Mouse (Mus musculus): Measurements from ENCODE around the gene 4930579F01Rik.
"Not testable (repeated sequence)": the region's sequence is repeated elsewhere in the genome, so short reads cannot be mapped to it uniquely, and the experiment has no call there.

4930579F01Rik gene

DNA sequence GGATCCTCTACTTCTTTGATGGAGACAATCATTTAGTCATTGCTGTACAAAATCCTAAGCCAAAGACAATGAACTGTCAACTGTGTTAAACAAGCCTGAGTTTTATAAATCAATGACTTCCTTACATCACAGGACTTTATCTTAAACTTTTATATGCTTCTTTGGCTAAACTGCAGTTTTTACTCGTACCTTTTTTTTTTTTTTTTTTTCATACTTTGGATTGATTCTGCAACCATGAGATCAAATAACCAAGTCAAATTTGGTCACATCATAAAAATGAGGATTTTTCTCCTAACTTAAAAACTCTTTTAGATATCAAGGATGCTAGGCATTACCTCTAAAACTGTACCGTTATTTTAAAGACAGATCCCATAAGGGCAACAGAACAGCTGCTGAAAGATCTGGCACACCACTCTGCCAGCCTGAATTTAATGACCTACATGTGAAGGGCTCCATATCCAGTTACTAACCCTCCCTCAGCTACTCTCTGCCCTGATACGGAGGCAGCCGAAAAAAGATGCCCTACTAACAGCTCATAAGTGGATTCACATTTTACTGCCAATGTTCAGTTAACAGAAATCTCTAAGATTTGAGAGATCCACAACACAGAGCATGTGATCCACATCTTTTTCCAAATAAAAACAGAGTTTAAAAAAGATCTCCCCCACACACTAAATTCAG is 51.4 kb downstream of the 4930579F01Rik start:
- TF ChIP-seq POU5F1 (IDR thresholded peaks at IDR 0.05; ENCODE audit: borderline replicate concordance, low read length) (no peak), CTCF (conservative IDR thresholded peaks at IDR 0.05; ENCODE audit: low read length) (no peak), NANOG (IDR thresholded peaks at IDR 0.05; ENCODE audit: borderline replicate concordance, low read length) (no peak)
- Histone ChIP-seq H3K36me3 (ENCODE audit: insufficient read depth, low read length) (peaks cover 4% of the 10 kb centered on the region; the same call in 1 of the 2 replicates), H3K9me3 (ENCODE audit: low read length) (peaks cover 9% of the 10 kb centered on the region; the same call in 1 of the 2 replicates), H3K4me1 (replicated peaks; ENCODE audit: low read depth, low read length) (peaks cover 15% of the 10 kb centered on the region), H3K27me3 (ENCODE audit: insufficient read depth, low read length) (no peaks in the 10 kb centered on the region), H3K4me3 (replicated peaks; ENCODE audit: low read length) (peak overlapping the region; percentile 86)

DNA sequence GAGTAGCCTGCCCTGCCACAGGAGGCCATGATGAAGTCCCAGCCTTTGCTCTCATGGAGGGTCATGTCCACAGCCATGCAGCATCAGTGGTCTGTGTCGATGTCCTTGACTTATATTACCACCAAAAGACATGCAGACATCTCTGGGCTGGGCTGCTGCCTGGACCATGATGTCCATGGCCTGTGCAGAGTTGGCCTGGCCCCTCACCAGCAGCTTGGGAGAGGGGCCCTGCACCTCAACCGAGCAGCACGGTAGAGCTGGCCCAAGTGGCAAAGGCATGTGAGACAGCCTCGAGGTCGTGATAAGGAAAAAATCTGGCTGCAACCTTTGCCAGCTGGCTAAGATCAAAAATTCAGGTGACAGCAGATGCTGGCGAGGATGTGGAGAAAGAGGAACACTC is 54.0 kb downstream of the 4930579F01Rik start:
- Histone ChIP-seq H3K4me3 (replicated peaks; ENCODE audit: low read length) (no peak overlapping the region), H3K36me3 (ENCODE audit: insufficient read depth, low read length) (peaks cover 4% of the 10 kb centered on the region; the same call in 1 of the 2 replicates), H3K27me3 (ENCODE audit: insufficient read depth, low read length) (no peaks in the 10 kb centered on the region), H3K9me3 (ENCODE audit: low read length) (peaks cover 9% of the 10 kb centered on the region; the same call in 1 of the 2 replicates), H3K4me1 (replicated peaks; ENCODE audit: low read depth, low read length) (peaks cover 12% of the 10 kb centered on the region)
- TF ChIP-seq POU5F1 (IDR thresholded peaks at IDR 0.05; ENCODE audit: borderline replicate concordance, low read length) = no peak
- TF ChIP-seq NANOG (IDR thresholded peaks at IDR 0.05; ENCODE audit: borderline replicate concordance, low read length) = no peak
- no peak for TF ChIP-seq CTCF (conservative IDR thresholded peaks at IDR 0.05; ENCODE audit: low read length)

DNA sequence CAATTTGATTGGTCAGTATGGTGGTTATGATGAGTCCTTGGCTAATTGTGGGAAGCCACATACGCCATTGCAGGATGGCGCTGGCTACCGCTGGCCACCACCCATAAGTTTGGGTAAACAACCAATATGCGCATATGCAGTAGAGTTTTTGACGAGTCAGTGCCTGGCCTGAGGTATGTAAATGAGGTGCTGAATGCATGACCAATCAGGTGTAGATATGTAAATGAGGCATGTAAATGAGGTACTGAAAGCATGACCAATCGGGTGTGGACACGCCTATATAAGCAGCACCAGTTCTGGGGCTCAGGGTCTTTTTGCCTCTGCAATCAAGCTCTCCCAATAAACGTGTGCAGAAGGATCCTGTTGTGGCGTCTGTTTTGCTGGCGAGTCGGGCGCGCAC is 55.5 kb downstream of the 4930579F01Rik start:
- peaks cover 12% of the 10 kb centered on the region for H3K4me1 ChIP-seq (replicated peaks; ENCODE audit: low read depth, low read length)
- not testable (repeated sequence) for H3K36me3 ChIP-seq (ENCODE audit: insufficient read depth, low read length); H3K27me3 ChIP-seq (ENCODE audit: insufficient read depth, low read length); H3K9me3 ChIP-seq (ENCODE audit: low read length); H3K4me3 ChIP-seq (replicated peaks; ENCODE audit: low read length)
- TF ChIP-seq POU5F1 (IDR thresholded peaks at IDR 0.05; ENCODE audit: borderline replicate concordance, low read length) = peak; percentile 98

DNA sequence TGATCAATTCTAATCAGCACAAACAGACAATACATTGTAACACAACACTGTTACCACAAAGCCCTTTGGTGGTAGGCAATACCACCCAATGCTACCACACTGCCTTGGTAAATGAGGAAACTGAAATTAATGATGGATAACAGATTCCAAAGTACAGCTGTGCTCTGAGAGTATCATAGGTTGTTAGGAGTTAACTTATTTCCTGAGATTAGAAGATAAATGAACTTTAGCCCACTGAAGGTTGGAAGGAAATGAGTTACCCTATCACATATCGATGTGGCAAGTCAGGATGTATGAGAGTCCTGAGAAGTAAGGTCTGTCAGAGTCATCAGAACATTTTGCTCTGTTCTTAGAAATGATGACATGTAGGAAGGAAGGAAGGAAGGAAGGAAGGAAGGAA is 59.1 kb downstream of the 4930579F01Rik start:
- H3K4me1 ChIP-seq (replicated peaks; ENCODE audit: low read depth, low read length) = peaks cover 4% of the 10 kb centered on the region
- TF ChIP-seq POU5F1 (IDR thresholded peaks at IDR 0.05; ENCODE audit: borderline replicate concordance, low read length) = no peak
- TF ChIP-seq CTCF (conservative IDR thresholded peaks at IDR 0.05; ENCODE audit: low read length) = no peak
- no peak for TF ChIP-seq NANOG (IDR thresholded peaks at IDR 0.05; ENCODE audit: borderline replicate concordance, low read length)
- peaks cover 9% of the 10 kb centered on the region; the same call in 1 of the 2 replicates for H3K9me3 ChIP-seq (ENCODE audit: low read length)
- H3K36me3 ChIP-seq (ENCODE audit: insufficient read depth, low read length) = peaks cover 1% of the 10 kb centered on the region; the same call in 1 of the 2 replicates
- H3K27me3 ChIP-seq (ENCODE audit: insufficient read depth, low read length) = no peaks in the 10 kb centered on the region
- no peak overlapping the region for H3K4me3 ChIP-seq (replicated peaks; ENCODE audit: low read length)

DNA sequence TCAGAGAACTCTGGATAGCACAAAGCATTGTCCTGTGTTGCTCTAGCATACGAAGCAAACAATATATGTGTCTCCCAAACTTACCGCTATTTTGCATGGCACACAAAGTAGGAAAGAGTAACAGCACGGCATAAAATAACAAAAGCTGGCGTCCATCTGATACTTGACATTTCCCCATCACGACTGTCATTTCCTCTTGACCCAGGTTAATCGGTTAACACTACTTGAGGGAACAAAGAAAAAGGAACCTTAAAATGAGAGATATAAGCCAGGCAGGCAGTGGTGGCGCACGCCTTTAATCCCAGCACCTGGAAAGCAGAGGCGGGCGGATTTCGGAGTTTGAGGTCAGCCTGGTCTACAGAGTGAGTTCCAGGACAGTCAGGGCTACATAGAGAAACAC is 59.7 kb downstream of the 4930579F01Rik start:
- no peaks in the 10 kb centered on the region for H3K27me3 ChIP-seq (ENCODE audit: insufficient read depth, low read length)
- H3K4me3 ChIP-seq (replicated peaks; ENCODE audit: low read length) = no peak overlapping the region
- H3K4me1 ChIP-seq (replicated peaks; ENCODE audit: low read depth, low read length) = peaks cover 4% of the 10 kb centered on the region
- H3K9me3 ChIP-seq (ENCODE audit: low read length) = peaks cover 9% of the 10 kb centered on the region; the same call in 1 of the 2 replicates
- TF ChIP-seq NANOG (IDR thresholded peaks at IDR 0.05; ENCODE audit: borderline replicate concordance, low read length) = no peak
- no peak for TF ChIP-seq CTCF (conservative IDR thresholded peaks at IDR 0.05; ENCODE audit: low read length)
- no peak for TF ChIP-seq POU5F1 (IDR thresholded peaks at IDR 0.05; ENCODE audit: borderline replicate concordance, low read length)
- H3K36me3 ChIP-seq (ENCODE audit: insufficient read depth, low read length) = no peaks in the 10 kb centered on the region

DNA sequence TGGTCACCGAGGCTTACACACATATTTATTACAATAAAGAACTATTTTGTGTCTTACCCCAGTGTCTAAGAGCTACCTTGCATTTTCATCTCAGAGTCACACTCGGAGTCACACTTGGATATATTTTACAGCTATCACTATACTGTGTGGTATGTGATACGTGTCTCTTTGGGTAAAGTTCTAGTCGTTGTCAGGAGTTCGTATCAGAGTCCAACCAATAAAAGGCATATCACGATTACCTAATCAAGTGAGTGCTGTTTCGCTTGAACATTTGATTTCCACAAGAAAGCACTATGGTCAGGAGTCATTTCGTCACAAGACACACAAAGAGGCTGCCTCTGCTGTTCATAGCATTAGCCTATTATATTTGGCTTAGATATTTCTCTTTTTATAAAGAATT is 60.2 kb downstream of the 4930579F01Rik start:
- no peak overlapping the region for H3K4me3 ChIP-seq (replicated peaks; ENCODE audit: low read length)
- no peak for TF ChIP-seq NANOG (IDR thresholded peaks at IDR 0.05; ENCODE audit: borderline replicate concordance, low read length)
- TF ChIP-seq CTCF (conservative IDR thresholded peaks at IDR 0.05; ENCODE audit: low read length) = no peak
- no peak for TF ChIP-seq POU5F1 (IDR thresholded peaks at IDR 0.05; ENCODE audit: borderline replicate concordance, low read length)
- peaks cover 4% of the 10 kb centered on the region for H3K4me1 ChIP-seq (replicated peaks; ENCODE audit: low read depth, low read length)
- H3K27me3 ChIP-seq (ENCODE audit: insufficient read depth, low read length) = no peaks in the 10 kb centered on the region
- H3K9me3 ChIP-seq (ENCODE audit: low read length) = peaks cover 9% of the 10 kb centered on the region; the same call in 1 of the 2 replicates
- no peaks in the 10 kb centered on the region for H3K36me3 ChIP-seq (ENCODE audit: insufficient read depth, low read length)

DNA sequence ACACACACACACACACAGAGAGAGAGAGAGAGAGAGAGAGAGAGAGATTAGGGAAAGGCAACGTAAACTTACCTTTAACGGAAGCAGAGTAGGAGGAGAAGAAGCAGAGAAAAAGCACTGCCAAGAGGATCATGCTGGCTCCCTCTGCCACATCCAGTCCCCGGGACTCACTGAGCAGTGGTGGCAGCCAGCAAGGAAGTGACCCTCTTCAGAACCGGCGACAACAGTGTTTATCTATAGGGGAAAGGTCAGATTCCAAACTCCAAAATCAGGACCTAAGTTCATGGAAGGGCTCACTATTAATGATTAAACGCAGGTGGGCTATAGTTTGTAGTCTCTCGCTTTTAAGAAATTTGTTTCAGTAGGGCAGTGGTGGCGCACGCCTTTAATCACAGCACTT is 62.5 kb downstream of the 4930579F01Rik start:
- TF ChIP-seq CTCF (conservative IDR thresholded peaks at IDR 0.05; ENCODE audit: low read length) (no peak), NANOG (IDR thresholded peaks at IDR 0.05; ENCODE audit: borderline replicate concordance, low read length) (no peak), POU5F1 (IDR thresholded peaks at IDR 0.05; ENCODE audit: borderline replicate concordance, low read length) (no peak)
- Histone ChIP-seq H3K4me3 (replicated peaks; ENCODE audit: low read length) (no peak overlapping the region), H3K9me3 (ENCODE audit: low read length) (no peaks in the 10 kb centered on the region), H3K4me1 (replicated peaks; ENCODE audit: low read depth, low read length) (peaks cover 4% of the 10 kb centered on the region), H3K27me3 (ENCODE audit: insufficient read depth, low read length) (no peaks in the 10 kb centered on the region), H3K36me3 (ENCODE audit: insufficient read depth, low read length) (no peaks in the 10 kb centered on the region)

DNA sequence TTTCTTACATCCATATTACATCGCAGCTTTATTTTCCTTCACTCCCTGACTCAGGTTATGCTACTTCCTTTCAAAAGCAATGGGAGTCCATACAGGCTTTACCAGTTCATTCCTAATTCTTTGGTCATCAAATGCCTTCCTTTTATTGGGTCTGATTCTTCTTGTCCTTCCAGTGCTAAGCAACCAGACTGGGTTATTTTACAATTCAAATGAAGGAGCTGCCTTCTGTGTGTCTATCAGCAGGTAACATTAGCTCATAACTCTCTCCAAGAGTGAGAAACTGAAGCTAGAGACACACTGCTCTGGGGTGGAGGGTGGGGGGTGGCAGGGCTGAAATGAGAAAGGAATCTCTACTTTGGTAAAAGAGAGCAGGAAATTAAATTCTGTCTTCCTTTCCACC is 62.9 kb downstream of the 4930579F01Rik start:
- H3K4me3 ChIP-seq (replicated peaks; ENCODE audit: low read length) = no peak overlapping the region
- TF ChIP-seq CTCF (conservative IDR thresholded peaks at IDR 0.05; ENCODE audit: low read length) = no peak
- H3K36me3 ChIP-seq (ENCODE audit: insufficient read depth, low read length) = no peaks in the 10 kb centered on the region
- no peaks in the 10 kb centered on the region for H3K27me3 ChIP-seq (ENCODE audit: insufficient read depth, low read length)
- H3K4me1 ChIP-seq (replicated peaks; ENCODE audit: low read depth, low read length) = peaks cover 4% of the 10 kb centered on the region
- no peaks in the 10 kb centered on the region for H3K9me3 ChIP-seq (ENCODE audit: low read length)

DNA sequence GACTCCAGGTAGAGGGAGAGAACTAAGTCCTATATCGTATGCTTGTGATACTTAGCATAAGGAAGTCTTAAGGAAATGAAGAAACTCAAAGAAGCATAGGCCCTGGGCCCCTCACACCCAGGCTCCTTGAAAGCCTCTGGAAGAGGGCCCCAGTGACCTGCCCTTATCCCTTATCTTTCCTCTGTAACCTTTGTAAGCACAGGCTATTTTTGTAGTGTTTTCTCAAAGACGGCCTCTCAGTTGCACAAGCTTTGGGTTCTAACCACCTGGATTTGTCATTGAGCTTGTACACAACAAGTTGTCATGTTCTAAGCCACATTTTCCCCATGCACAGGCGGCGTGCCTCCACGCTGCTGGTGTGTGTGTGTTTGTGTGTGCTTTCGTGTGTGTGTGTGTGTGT is 64.5 kb downstream of the 4930579F01Rik start:
- H3K27me3 ChIP-seq (ENCODE audit: insufficient read depth, low read length) = no peaks in the 10 kb centered on the region
- no peaks in the 10 kb centered on the region for H3K9me3 ChIP-seq (ENCODE audit: low read length)
- H3K36me3 ChIP-seq (ENCODE audit: insufficient read depth, low read length) = no peaks in the 10 kb centered on the region
- H3K4me1 ChIP-seq (replicated peaks; ENCODE audit: low read depth, low read length) = peaks cover 4% of the 10 kb centered on the region
- TF ChIP-seq POU5F1 (IDR thresholded peaks at IDR 0.05; ENCODE audit: borderline replicate concordance, low read length) = no peak
- no peak for TF ChIP-seq NANOG (IDR thresholded peaks at IDR 0.05; ENCODE audit: borderline replicate concordance, low read length)
- TF ChIP-seq CTCF (conservative IDR thresholded peaks at IDR 0.05; ENCODE audit: low read length) = no peak
- no peak overlapping the region for H3K4me3 ChIP-seq (replicated peaks; ENCODE audit: low read length)
